ENCODE assay signal across 9 mouse cellular contexts in genomic region chr11:57475119-57475518, GRCm38 (mm10). TPM values are rescaled to one million over a fixed set of nuclear protein-coding genes. Genes with fewer than 3 reads are reported as not detected.
A peak's percentile ranks its signal among the peaks of the same experiment; 100 is the strongest.
DNase-seq lines count a peak whose midpoint lies in the region; ATAC-seq lines count a peak whose summit lies in the region.
"Had no signal": no experiment of that assay in that cellular context is flagged by ENCODE, and none has a peak within 500 bp of the region (broad histone marks: within the 10 kb centered on the region; RNA-seq: fewer than 3 reads in every experiment).

No protein-coding gene starts in this region.

- no peak for ATAC-seq in kidney, embryonic 15.5 days (replicated peaks; ENCODE audit: low FRiP score)
- ATAC-seq in embryonic facial prominence, embryonic 11.5 days (replicated peaks; ENCODE audit: insufficient number of reproducible peaks, low FRiP score, low TSS enrichment, low read depth) = no peak

- WGBS in kidney, embryonic 15.5 days = 58% methylated on average over 6 of the region's 6 CpGs
- WGBS in embryonic facial prominence, embryonic 11.5 days = 53% methylated on average over 6 of the region's 6 CpGs
- WGBS in limb, embryonic 10.5 days = 55% methylated on average over 6 of the region's 6 CpGs

- peak; percentile 27 to 50 for DNase-seq in adrenal gland, adult 18-20 months (ENCODE audit: low spot score in 2 of 2)
- no peak for DNase-seq in adrenal gland, postnatal 4 days (ENCODE audit: low spot score in 2 of 2)
- peak; percentile 4 to 41 for DNase-seq in kidney, adult 8-10 months
- DNase-seq in ZHBTc4 (ENCODE audit: low read depth, low spot score) = peak; percentile 58
- peak; percentile 73 for DNase-seq in embryonic facial prominence, embryonic 11.5 days (ENCODE audit: low spot score)
- DNase-seq in limb, embryonic 10.5 days (ENCODE audit: low spot score) = peak; percentile 63
- peak; percentile 64 to 73 for DNase-seq in right cerebral cortex, adult 2 months (ENCODE audit: low spot score in 2 of 2)

- no peaks in the 10 kb centered on the region for H3K27me3 ChIP-seq in kidney, embryonic 15.5 days
- H3K27me3 ChIP-seq in embryonic facial prominence, embryonic 11.5 days (ENCODE audit: control insufficient read depth, insufficient read depth, low read length) = no peaks in the 10 kb centered on the region
- H3K27me3 ChIP-seq in limb, embryonic 10.5 days (ENCODE audit: low read depth, poor library complexity, severe bottlenecking) = no peaks in the 10 kb centered on the region

- no peaks in the 10 kb centered on the region for H3K4me1 ChIP-seq in kidney, embryonic 15.5 days
- no peaks in the 10 kb centered on the region for H3K4me1 ChIP-seq in embryonic facial prominence, embryonic 11.5 days (ENCODE audit: control insufficient read depth, insufficient read depth, low read length)
- H3K4me1 ChIP-seq in limb, embryonic 10.5 days = no peaks in the 10 kb centered on the region; the same call in 1 of the 2 replicates

- H3K36me3 ChIP-seq in kidney, embryonic 15.5 days = peaks cover 7% of the 10 kb centered on the region
- no peaks in the 10 kb centered on the region for H3K36me3 ChIP-seq in embryonic facial prominence, embryonic 11.5 days (replicated peaks; ENCODE audit: control insufficient read depth, insufficient read depth, low read depth, low read length)
- H3K36me3 ChIP-seq in limb, embryonic 10.5 days = peaks cover 2% of the 10 kb centered on the region; the same call in 1 of the 2 replicates

- no peak overlapping the region for H3K9ac ChIP-seq in kidney, embryonic 15.5 days
- H3K9ac ChIP-seq in embryonic facial prominence, embryonic 11.5 days (replicated peaks; ENCODE audit: low read length) = no peak overlapping the region
- H3K9ac ChIP-seq: midbrain, embryonic 12.5 days had no signal

- H3K4me2 ChIP-seq in kidney, embryonic 15.5 days = no peak overlapping the region
- no peak overlapping the region for H3K4me2 ChIP-seq in embryonic facial prominence, embryonic 11.5 days (ENCODE audit: low read depth, low read length)
- H3K4me2 ChIP-seq: midbrain, embryonic 12.5 days had no signal

- H3K4me3 ChIP-seq in kidney, embryonic 15.5 days (replicated peaks) = no peak overlapping the region
- no peak overlapping the region for H3K4me3 ChIP-seq in embryonic facial prominence, embryonic 11.5 days (ENCODE audit: low read depth, low read length)
- no peak overlapping the region for H3K4me3 ChIP-seq in limb, embryonic 10.5 days
- H3K4me3 ChIP-seq: midbrain, embryonic 12.5 days had no signal

- H3K9me3 ChIP-seq in kidney, embryonic 15.5 days (replicated peaks) = no peaks in the 10 kb centered on the region
- no peaks in the 10 kb centered on the region for H3K9me3 ChIP-seq in embryonic facial prominence, embryonic 11.5 days (replicated peaks; ENCODE audit: control insufficient read depth, low read length)
- no peaks in the 10 kb centered on the region for H3K9me3 ChIP-seq in limb, embryonic 10.5 days (replicated peaks)
- H3K9me3 ChIP-seq: midbrain, embryonic 12.5 days had no signal

- no peak overlapping the region for H3K27ac ChIP-seq in kidney, embryonic 15.5 days
- H3K27ac ChIP-seq in embryonic facial prominence, embryonic 11.5 days (replicated peaks; ENCODE audit: low read depth, low read length) = no peak overlapping the region
- no peak overlapping the region for H3K27ac ChIP-seq in limb, embryonic 10.5 days
- H3K27ac ChIP-seq: midbrain, embryonic 12.5 days had no signal

RNA-seq across cellular contexts. Expression of gene Fam114a2, which starts 43.3 kb away (rescaled TPM):
- total RNA-seq in adrenal gland, adult 18-20 months (2021) = 10 to 100 TPM; 46.1 to 67.0 TPM
- 10 to 100 TPM; 54.9 to 60.5 TPM for total RNA-seq in adrenal gland, postnatal 4 days (2021)
- polyA plus RNA-seq in kidney, embryonic 15.5 days (2015; fragmentation: Nextera tagmentation; extraction: Ambion mirVana) = 81.7 and 84.0 TPM in 2 replicates
- 48.5 and 52.2 TPM in 2 replicates for polyA plus RNA-seq in embryonic facial prominence, embryonic 11.5 days (2014; fragmentation: Nextera tagmentation; extraction: Ambion mirVana)
- polyA plus RNA-seq in limb, embryonic 10.5 days (2016; fragmentation: Nextera tagmentation; extraction: Ambion mirVana) = 61.0 and 67.6 TPM in 2 replicates

RNA-seq across cellular contexts. Expression of gene Mfap3, which starts 43.3 kb away (rescaled TPM):
- total RNA-seq in adrenal gland, adult 18-20 months (2021) = 10 to 100 TPM; 22.7 to 22.9 TPM
- total RNA-seq in adrenal gland, postnatal 4 days (2021) = 10 to 100 TPM; 41.0 to 45.2 TPM
- polyA plus RNA-seq in kidney, embryonic 15.5 days (2015; fragmentation: Nextera tagmentation; extraction: Ambion mirVana) = 46.6 and 50.0 TPM in 2 replicates
- polyA plus RNA-seq in embryonic facial prominence, embryonic 11.5 days (2014; fragmentation: Nextera tagmentation; extraction: Ambion mirVana) = 58.1 and 60.0 TPM in 2 replicates
- polyA plus RNA-seq in limb, embryonic 10.5 days (2016; fragmentation: Nextera tagmentation; extraction: Ambion mirVana) = 45.4 and 47.7 TPM in 2 replicates

Comparison
In these comparisons a context has a peak if more than half of its experiments do, and no peak if none do; other contexts are left out.
1. DNase-seq: peak in adrenal gland, adult 18-20 months (2 of 2), kidney, adult 8-10 months (2 of 2), ZHBTc4 (single experiment), embryonic facial prominence, embryonic 11.5 days (single experiment), limb, embryonic 10.5 days (single experiment) and right cerebral cortex, adult 2 months (2 of 2); none in adrenal gland, postnatal 4 days (0 of 2).